Mouse (Mus musculus) testis, adult 10 weeks (tissue): ENCODE data around the gene Cfap52. TPM values are rescaled to one million over a fixed set of nuclear protein-coding genes. Genes with fewer than 3 reads are reported as not detected.

Experiments used
- polyA plus RNA-seq: library from polyadenylated mRNA; stranded (reverse); fragments of 350-450 nt; fragmentation: Illumina TruSeq; extraction: RNeasy Lipid Tissue Mini Kit (QIAGEN cat#74804); gene quantifications from one replicate; pipeline ENCODE4 v1.2.3, GENCODE M21; 2014; ENCODE audit warnings: low read depth, low replicate concordance

Cfap52 gene
- polyA plus RNA-seq: 57.8 TPM

DNA sequence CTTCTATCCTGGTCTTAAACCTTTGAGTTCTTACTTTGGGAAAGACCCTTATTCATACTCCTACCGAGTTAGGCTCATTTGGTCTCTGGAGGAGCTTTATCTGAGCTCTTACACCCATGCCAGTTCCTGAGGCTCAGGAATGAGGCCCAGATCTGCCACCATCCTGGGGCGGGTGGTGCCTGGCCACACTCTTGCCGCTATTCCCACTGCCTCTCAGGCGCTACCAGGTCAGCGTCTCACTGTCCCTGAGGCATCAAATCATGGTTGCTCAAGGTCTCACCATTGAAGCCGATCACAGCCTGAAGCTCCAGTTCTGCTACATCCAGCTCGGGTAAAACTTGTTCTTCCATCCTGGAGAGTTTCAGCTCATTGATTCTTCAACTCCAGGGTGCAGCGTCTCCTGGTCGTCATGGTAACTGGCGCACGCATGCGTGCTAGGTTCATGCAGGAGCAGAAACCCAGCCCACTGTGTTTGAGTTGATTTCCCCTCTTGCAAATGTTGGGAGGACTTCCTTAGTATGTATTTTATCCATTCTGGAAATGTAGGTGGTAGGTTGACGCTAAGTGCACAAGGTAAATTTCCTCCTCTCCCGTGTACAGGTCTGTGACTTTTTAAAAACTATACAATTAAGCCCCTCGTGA, at the start of gene Cfap52:
TSS of gene Cfap52 (minus strand) at position 410 of the 642 bp plus-strand sequence.

DNA sequence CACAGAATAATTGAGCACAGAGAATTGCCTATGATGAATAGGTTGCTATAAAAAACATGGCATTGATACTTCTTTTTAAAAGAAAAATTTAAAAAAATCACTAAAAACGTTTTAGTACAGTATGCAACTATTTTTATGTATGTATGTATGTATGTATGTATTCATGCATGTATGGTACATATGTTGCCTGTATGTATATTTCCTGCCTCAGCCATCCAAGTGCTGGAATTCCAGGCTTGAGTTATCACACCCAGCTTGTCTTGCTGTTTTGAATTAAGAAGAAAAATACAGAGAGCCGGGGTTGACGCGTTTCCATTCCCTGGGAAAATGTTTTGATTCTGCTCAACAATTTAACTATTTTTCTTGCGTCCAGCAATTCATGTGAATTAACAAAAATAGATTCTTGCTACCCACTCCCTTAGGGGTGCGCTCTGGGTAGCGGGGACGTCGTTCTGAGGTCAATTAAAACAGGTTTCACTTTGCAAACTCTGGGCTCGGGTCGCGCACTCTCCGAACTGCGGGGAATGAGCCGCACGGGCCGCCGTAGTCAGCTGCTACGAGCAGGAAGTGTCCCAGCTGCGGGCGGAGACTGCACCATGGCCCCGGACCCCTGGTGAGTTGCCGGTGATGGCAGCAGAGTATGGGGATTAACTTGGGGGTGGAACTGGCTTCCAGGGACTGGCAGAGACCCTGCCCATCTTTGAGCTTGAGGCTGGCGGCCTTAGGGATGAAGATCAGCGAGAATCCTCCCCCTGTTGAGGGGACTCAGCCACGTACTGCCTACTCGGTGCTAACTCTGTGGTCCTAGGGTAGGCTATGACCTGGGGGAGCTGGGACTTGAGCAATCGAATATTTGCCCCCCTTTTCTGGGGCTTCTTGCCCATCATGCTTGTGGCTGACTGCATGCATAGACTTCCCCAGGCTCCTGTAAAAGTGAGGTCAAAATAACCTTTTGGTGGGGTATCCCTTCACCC, 741 bp upstream of the Cfap52 start, which contains the start of gene Stx8:
TSS of gene Stx8 (plus strand) at position 289 of the 974 bp plus-strand sequence.

DNA sequence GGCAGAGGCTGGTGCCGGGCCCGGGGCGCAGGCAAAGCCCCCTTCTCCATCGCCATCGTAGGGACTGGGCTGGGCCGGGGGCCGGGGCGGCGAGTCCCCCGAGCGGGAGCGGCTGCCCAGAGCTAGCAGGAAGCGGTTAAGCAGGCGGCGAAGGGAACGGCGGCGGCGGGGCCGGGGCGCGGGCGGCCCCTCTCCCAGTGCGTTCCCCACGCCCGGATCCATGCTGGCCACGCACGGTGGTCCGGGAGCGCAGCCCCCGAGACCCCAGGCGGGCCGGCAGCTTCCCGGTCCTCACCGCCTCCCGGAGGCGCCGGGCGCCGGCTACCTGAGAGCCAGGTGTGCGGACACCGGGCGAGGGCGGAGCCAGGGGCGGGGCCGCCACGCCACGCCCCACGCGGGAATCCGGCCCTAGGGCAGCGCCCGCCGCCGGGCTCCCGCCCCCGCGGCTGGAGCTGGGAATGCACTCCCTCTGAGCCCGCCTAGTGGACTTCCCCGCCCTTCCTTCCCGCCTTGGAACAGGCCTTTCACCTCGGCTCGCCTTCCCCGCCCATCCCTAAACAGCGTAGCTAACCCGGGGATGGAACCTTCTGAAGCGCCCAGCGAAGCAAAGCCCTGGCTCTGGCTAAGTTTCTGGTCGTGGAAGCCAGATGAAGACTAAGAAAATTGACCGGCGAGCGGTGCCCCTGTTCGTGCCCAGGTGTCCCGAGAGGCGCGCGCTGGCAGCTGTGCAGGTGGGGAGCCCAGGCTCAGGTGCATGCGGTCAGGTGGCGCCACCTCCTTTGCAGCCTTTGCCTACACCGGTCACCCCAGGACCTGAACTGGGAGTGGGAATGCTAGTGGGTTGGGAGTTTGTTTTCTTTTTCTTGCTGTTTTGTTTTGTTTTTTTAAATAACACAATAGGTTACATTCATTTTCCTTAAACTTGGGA, 43.4 kb downstream of the Cfap52 start, which contains the start of gene Usp43:
TSS of gene Usp43 (minus strand) at position 327 of the 928 bp plus-strand sequence.

Other genes starting within 250 kb of the Cfap52 start
- 1.3 TPM for gene Glp2r, start 194.5 kb downstream of the Cfap52 start, polyA plus RNA-seq
- gene Gsg1l2, start 191.0 kb downstream of the Cfap52 start, polyA plus RNA-seq: not detected
- not detected for gene Dhrs7c, start 167.5 kb downstream of the Cfap52 start, polyA plus RNA-seq
- gene Usp43, start 43.5 kb downstream of the Cfap52 start, polyA plus RNA-seq: 0.45 TPM
- 62.7 TPM for gene Stx8, start 542 bp upstream of the Cfap52 start, polyA plus RNA-seq